Mouse (Mus musculus) intestine, embryonic 15.5 days (tissue): ENCODE measurements at regions not wholly inside any gene's neighbourhood (a gene's known extent, or its start where the extent isn't known, plus 50 kb on each side); places are given as distances from the start of the nearest gene placed in this dataset.
A peak's percentile ranks its signal among the peaks of the same experiment; 100 is the strongest.

ENCODE experiments used
- ATAC-seq: fragments of 200-750 bp; cut with Nextera tagmentation; 2 replicates; pipeline ENCODE4 v1.8.0; 2017; ENCODE audit warnings: moderate TSS enrichment, moderate library complexity
- H3K27ac ChIP-seq: fragments of 300-500 bp; sonication (generic); 2 replicates; pipeline ENCODE4 v1.5.1; 2015; ENCODE audit warnings: mild to moderate bottlenecking, inconsistent platforms
- H3K27me3 ChIP-seq: fragments of 300-500 bp; sonication (generic); replicated peaks from 2 replicates; pipeline ENCODE4 v1.6.1; 2015; ENCODE audit warnings: inconsistent platforms
- H3K36me3 ChIP-seq: fragments of 300-500 bp; sonication (generic); 2 replicates; pipeline ENCODE4 v1.6.1; 2015; ENCODE audit warnings: inconsistent platforms
- H3K4me1 ChIP-seq: fragments of 300-500 bp; sonication (generic); replicated peaks from 2 replicates; pipeline ENCODE4 v1.6.1; 2015; ENCODE audit warnings: inconsistent platforms
- H3K4me2 ChIP-seq: fragments of 300-500 bp; sonication (generic); replicated peaks from 2 replicates; pipeline ENCODE4 v1.6.1; 2015; ENCODE audit warnings: mild to moderate bottlenecking, inconsistent platforms
- H3K4me3 ChIP-seq: fragments of 300-500 bp; sonication (generic); replicated peaks from 2 replicates; pipeline ENCODE4 v1.5.1; 2015; ENCODE audit warnings: inconsistent platforms
- H3K9ac ChIP-seq: fragments of 300-500 bp; sonication (generic); 2 replicates; pipeline ENCODE4 v1.6.1; 2015; ENCODE audit warnings: inconsistent platforms
- H3K9me3 ChIP-seq: fragments of 300-500 bp; sonication (generic); 2 replicates; pipeline ENCODE4 v1.6.1; 2016; ENCODE audit warnings: inconsistent platforms
- WGBS: fragments of 180-500 bp; shearing (Covaris S2); methylation state at CpG from one replicate; pipeline ENCODE4 v1.1.7; 2015; 5-methylcytosine and 5-hydroxymethylcytosine counted together

DNA sequence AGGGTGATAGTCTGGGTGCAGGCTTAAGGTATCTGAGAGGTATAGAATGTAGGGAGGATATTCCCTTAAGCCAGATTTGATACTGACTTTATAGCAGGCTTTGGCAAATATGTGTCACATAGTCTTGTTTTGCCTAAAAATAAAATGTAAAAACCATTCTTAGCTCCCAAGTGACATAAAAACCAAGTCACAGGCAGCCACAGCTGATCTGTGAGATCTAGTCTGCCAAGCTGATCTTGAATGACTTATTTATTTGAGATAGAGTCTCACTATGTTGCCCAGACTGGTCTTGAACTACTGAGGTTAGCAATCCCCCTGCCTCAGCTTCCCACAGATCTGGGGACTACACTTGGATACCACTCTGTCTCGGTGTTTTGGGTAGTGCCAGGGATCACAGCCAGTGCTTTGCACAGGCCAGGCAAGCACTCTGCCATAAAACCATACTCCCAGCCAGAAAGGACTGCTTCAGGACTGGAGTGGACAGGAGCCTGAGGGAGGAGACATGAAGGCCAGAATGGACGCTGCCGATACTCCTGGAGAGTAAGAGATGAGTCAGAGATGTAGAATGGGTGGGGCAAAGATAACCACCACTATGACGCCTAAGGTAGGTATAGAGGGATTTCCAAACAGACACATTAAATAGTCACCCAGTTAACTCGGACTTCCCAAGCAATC is 51.0 kb upstream of the Rnf24 start:
- WGBS, result 67% methylated on average over 5 of the region's 5 CpGs
- peak; percentile 41; the same call in 1 of the 2 replicates for ATAC-seq
- Histone ChIP-seq H3K9ac (no peak overlapping the region), H3K4me1 (peaks cover 3% of the 10 kb centered on the region), H3K27ac (no peak overlapping the region), H3K4me2 (no peak overlapping the region), H3K36me3 (no peaks in the 10 kb centered on the region), H3K4me3 (no peak overlapping the region), H3K9me3 (no peaks in the 10 kb centered on the region), H3K27me3 (no peaks in the 10 kb centered on the region)
